Mouse (Mus musculus) liver, postnatal 0 days (tissue): ENCODE data around the gene Nbeal2. TPM values are rescaled to one million over a fixed set of nuclear protein-coding genes. Genes with fewer than 3 reads are reported as not detected.
"Not testable (repeated sequence)": the region's sequence is repeated elsewhere in the genome, so short reads cannot be mapped to it uniquely, and the experiment has no call there.

Source experiments
- ATAC-seq: fragments of 200-750 bp; cut with Nextera tagmentation; 2 replicates; pipeline ENCODE4 v1.8.0; 2017; ENCODE audit warnings: mild to moderate bottlenecking, moderate library complexity
- DNase-seq: peaks from one replicate; pipeline ENCODE4 v3.0.0-alpha.2; 2016
- H3K27ac ChIP-seq: fragments of 300-500 bp; sonication (generic); 2 replicates; pipeline ENCODE4 v1.5.1; 2014; ENCODE audit warnings: antibody characterized with exemption, moderate library complexity, mild to moderate bottlenecking, low read depth
- H3K27me3 ChIP-seq: fragments of 300-500 bp; sonication (generic); 2 replicates; pipeline ENCODE4 v1.6.1; 2014; ENCODE audit warnings: low read length, control low read depth, mixed read lengths; ENCODE audit not compliant: insufficient read depth
- H3K36me3 ChIP-seq: fragments of 300-500 bp; sonication (generic); replicated peaks from 2 replicates; pipeline ENCODE4 v1.6.1; 2014; ENCODE audit warnings: mild to moderate bottlenecking, control low read depth, low read length, moderate library complexity, mixed read lengths; ENCODE audit not compliant: insufficient read depth
- H3K4me1 ChIP-seq: fragments of 300-500 bp; sonication (generic); 2 replicates; pipeline ENCODE4 v1.6.1; 2014; ENCODE audit warnings: antibody characterized with exemption, mild to moderate bottlenecking, control low read depth; ENCODE audit not compliant: insufficient read depth
- H3K4me2 ChIP-seq: fragments of 300-500 bp; sonication (generic); 2 replicates; pipeline ENCODE4 v1.6.1; 2014; ENCODE audit warnings: low read depth, mild to moderate bottlenecking, low read length, moderate library complexity, mixed read lengths
- H3K4me3 ChIP-seq: fragments of 300-500 bp; sonication (generic); 2 replicates; pipeline ENCODE4 v1.5.1; 2014; ENCODE audit warnings: low read depth, low read length
- H3K9ac ChIP-seq: fragments of 300-500 bp; sonication (generic); replicated peaks from 2 replicates; pipeline ENCODE4 v1.6.1; 2014; ENCODE audit warnings: mild to moderate bottlenecking, moderate library complexity
- H3K9me3 ChIP-seq: fragments of 300-500 bp; sonication (generic); 2 replicates; pipeline ENCODE4 v1.6.1; 2016; ENCODE audit warnings: mild to moderate bottlenecking, control low read depth, low read length, mixed read lengths
- CTCF ChIP-seq: sonication (generic); IDR thresholded peaks from 2 replicates; pipeline ENCODE4 v1.5.1; 2016; ENCODE audit warnings: antibody characterized with exemption, low read depth
- EP300 ChIP-seq: IDR thresholded peaks from 2 replicates; pipeline ENCODE4 v1.6.1; 2016; ENCODE audit warnings: antibody characterized with exemption, low read depth, mild to moderate bottlenecking
- WGBS: fragments of 180-500 bp; shearing (Covaris S2); extraction: QIAGEN DNeasy Blood & Tissue Kit; methylation state at CpG from one replicate; pipeline ENCODE4 v1.1.7; 2014; ENCODE audit not compliant: insufficient replicate concordance; 5-methylcytosine and 5-hydroxymethylcytosine counted together
- polyA plus RNA-seq: library from polyadenylated mRNA; unstranded; fragments of >200 nt; fragmentation: Nextera tagmentation; extraction: Ambion mirVana; gene quantifications from 2 replicates; pipeline ENCODE4 v1.2.1, GENCODE M21; 2015

Nbeal2 gene
- polyA plus RNA-seq, 1 experiment from 2014 or later: 2.0 TPM

DNA sequence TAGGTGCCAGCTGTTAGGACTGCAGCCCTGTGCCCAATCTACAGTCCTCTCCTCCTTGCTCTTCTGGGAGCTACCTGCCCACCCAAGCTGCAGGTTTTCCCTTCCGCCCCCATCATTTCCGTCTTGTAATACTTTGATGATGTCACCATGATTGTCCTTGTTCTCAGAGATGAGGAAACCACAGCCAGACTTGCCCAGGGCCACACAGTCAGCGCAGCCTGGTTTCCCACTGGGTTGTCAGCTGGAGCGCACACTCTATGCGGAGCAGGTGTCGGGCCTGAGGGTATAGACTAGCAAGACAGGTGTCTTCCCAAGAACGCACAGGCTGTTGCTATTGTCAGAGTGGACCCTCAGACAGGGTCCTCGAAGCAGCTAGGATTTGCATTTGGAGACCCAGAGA is 31.2 kb upstream of the Nbeal2 start:
- Histone ChIP-seq H3K36me3 (no peaks in the 10 kb centered on the region; the same call in 1 of the 2 replicates), H3K27ac (no peak overlapping the region), H3K27me3 (no peaks in the 10 kb centered on the region), H3K9me3 (no peaks in the 10 kb centered on the region), H3K4me3 (no peak overlapping the region), H3K9ac (no peak overlapping the region), H3K4me1 (peaks cover 54% of the 10 kb centered on the region), H3K4me2 (no peak overlapping the region)
- 73% methylated on average over 8 of the region's 8 CpGs for WGBS
- ATAC-seq: no peak
- TF ChIP-seq CTCF (no peak), EP300 (no peak)
- no peak for DNase-seq

DNA sequence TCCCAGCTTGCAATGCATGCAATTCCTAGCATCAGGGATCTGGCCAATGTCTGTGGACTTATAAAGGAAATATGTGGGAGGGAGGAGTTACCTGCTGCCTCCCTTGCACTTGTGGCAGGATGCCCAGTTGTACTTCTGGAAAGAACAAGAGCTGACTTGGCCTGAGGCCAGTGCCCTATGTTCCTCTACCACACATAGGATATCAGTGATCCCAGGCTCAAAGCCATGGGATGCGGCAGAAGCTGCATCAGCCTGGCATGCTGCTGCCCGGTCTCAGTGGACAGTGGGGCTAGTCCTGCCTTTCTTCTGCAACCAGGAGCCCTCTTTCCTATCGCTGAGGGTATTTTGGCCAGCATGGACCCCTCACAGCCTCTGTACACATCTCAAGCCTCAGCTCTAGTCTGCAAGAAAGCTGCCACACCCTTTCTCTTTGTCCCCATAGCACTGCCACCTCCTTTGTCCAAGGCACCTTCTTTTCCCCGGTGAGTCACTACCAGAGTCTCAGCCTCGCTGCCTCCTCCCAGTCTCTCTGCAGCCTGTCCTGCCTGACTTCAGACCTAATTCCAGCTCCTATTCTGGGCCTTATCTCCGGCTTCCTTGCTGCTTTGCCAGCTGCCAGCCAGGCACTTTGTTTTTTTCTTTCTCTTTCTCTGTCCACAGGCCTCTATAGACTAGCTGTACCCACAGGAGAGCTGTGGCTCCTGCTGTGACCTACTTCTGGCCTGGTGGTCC is 30.3 kb upstream of the Nbeal2 start:
- Histone ChIP-seq H3K27ac (no peak overlapping the region), H3K9me3 (no peaks in the 10 kb centered on the region), H3K27me3 (no peaks in the 10 kb centered on the region), H3K4me1 (peaks cover 48% of the 10 kb centered on the region), H3K4me2 (no peak overlapping the region), H3K9ac (no peak overlapping the region), H3K36me3 (no peaks in the 10 kb centered on the region; the same call in 1 of the 2 replicates), H3K4me3 (no peak overlapping the region)
- ATAC-seq: no peak; the same call in 1 of the 2 replicates
- DNase-seq: peak; percentile 65
- TF ChIP-seq EP300 (no peak), CTCF (no peak)
- 73% methylated on average over 6 of the region's 6 CpGs for WGBS

DNA sequence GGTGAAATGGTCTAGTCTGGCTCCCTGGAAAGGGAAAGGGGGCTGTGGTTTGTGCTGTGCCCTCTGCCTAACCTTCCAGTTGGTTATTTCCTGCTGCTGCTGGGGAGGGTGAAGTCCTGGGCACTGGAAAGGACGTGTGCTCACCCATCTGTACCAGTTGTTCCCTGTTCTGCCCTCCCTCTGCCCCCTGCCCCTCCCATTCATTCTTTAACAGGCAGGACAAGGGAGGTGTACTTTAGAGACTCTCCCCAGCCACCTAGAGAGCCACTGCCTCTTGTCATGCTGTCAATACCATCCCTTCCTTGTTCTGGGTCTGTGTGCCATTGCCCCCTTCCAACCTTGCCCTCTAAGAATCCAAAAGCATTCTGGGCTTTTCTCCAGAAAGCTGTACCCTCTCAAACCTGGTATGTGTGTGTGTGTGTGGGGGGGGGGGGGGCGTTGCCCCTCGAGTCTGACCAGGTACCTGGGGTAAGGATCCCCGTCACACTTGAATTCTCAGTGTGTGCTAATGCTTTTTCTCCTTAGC is 29.7 kb upstream of the Nbeal2 start:
- ATAC-seq: no peak
- H3K9me3 ChIP-seq: no peaks in the 10 kb centered on the region
- no peak overlapping the region for H3K4me3 ChIP-seq
- H3K27me3 ChIP-seq: no peaks in the 10 kb centered on the region
- H3K4me1 ChIP-seq: peaks cover 44% of the 10 kb centered on the region
- no peak for DNase-seq
- no peaks in the 10 kb centered on the region; the same call in 1 of the 2 replicates for H3K36me3 ChIP-seq
- no peak overlapping the region for H3K27ac ChIP-seq
- no peak overlapping the region for H3K4me2 ChIP-seq
- TF ChIP-seq EP300 (no peak), CTCF (no peak)
- no peak overlapping the region for H3K9ac ChIP-seq
- 54% methylated on average over 4 of the region's 4 CpGs for WGBS

DNA sequence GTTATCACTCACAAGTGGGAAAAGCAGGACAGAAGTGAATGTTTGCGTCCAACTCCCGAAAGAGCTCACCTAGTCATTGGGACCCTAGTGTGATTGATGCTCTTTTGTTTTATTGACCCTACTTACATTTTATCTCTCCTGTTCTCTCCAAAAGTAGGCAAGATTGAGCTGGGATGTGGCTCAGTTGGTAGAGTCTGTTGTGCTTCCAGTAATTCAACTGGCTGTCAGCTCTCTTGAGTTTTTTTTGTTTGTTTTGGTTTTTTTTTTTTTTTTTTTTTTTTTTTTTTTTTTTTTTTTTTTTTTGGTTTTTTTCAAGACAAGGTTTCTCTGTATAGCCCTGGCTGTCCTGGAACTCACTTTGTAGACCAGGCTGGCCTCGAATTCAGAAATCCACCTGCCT is 28.7 kb upstream of the Nbeal2 start:
- WGBS: 71% methylated on average over 3 of the region's 3 CpGs

DNA sequence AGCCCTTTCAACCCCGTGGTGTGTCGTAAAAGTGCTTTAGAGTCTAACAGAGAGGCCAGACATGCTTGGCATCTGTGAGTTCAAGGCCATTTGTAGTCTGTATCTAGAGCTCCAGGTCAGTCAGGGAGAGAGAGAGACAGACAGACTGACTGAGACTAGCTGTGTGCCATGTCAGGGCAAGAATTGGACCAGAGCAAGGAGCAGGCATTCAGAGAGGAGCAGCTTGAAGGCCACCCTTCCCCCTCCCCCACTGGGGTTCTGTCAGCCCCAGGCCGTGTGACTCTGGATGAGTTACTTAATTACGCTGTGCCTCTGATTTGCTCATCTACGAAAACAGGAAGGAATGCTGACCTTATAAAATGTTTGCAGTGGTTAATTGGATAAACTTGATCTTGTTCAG is 28.3 kb upstream of the Nbeal2 start:
- no peaks in the 10 kb centered on the region for H3K36me3 ChIP-seq
- TF ChIP-seq CTCF: no peak
- ATAC-seq (peak; percentile 15; the same call in 1 of the 2 replicates), DNase-seq (no peak)
- H3K4me3 ChIP-seq: no peak overlapping the region
- no peak overlapping the region for H3K9ac ChIP-seq
- 40% methylated on average over 5 of the region's 5 CpGs for WGBS
- H3K4me2 ChIP-seq: no peak overlapping the region
- H3K27ac ChIP-seq: no peak overlapping the region
- no peaks in the 10 kb centered on the region for H3K9me3 ChIP-seq
- H3K4me1 ChIP-seq: peaks cover 52% of the 10 kb centered on the region
- H3K27me3 ChIP-seq: no peaks in the 10 kb centered on the region

More for the DNA sequence above, 28.7 kb upstream of the Nbeal2 start:
- H3K4me2 ChIP-seq, H3K27me3 ChIP-seq, H3K9me3 ChIP-seq, H3K36me3 ChIP-seq, DNase-seq, H3K27ac ChIP-seq, H3K9ac ChIP-seq, ATAC-seq, H3K4me3 ChIP-seq: not testable (repeated sequence)
- peaks cover 50% of the 10 kb centered on the region for H3K4me1 ChIP-seq

DNA sequence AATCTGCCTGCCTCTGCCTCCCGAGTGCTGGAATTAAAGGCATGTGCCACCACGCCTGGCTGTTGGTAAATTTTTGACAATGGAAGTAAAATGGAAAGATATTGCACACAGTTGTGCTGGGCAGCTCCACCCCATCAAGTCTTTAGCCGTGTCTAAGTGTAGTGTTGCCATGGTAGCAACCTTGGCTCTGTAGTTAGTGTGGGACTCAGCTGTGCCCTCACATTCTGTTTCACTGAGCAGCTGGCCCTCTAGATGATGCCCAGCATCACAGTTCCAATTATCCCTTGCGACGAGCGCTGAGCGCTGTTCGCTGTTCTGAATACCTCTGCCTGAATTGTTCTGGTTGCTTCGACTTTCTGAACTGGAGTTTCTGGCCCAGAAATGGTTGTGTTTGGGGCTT is 27.9 kb upstream of the Nbeal2 start:
- TF ChIP-seq CTCF (no peak), EP300 (no peak)
- Histone ChIP-seq H3K4me1 (peaks cover 55% of the 10 kb centered on the region), H3K27ac (0 out of 2 replicates have a peak overlapping the region, but pooled peaks have one; percentile 22), H3K9me3 (no peaks in the 10 kb centered on the region), H3K9ac (no peak overlapping the region), H3K4me2 (no peak overlapping the region), H3K4me3 (no peak overlapping the region), H3K27me3 (no peaks in the 10 kb centered on the region), H3K36me3 (no peaks in the 10 kb centered on the region)
- ATAC-seq (no peak), DNase-seq (no peak)
- 78% methylated on average over 9 of the region's 9 CpGs for WGBS
